Mouse (Mus musculus): Measurements from ENCODE around the gene Sel1l3. TPM values are rescaled to one million over a fixed set of nuclear protein-coding genes. Genes with fewer than 3 reads are reported as not detected.

The Sel1l3 gene
- total and polyA plus RNA-seq, 3 experiments = 0.01 TPM; not detected in 2

DNA sequence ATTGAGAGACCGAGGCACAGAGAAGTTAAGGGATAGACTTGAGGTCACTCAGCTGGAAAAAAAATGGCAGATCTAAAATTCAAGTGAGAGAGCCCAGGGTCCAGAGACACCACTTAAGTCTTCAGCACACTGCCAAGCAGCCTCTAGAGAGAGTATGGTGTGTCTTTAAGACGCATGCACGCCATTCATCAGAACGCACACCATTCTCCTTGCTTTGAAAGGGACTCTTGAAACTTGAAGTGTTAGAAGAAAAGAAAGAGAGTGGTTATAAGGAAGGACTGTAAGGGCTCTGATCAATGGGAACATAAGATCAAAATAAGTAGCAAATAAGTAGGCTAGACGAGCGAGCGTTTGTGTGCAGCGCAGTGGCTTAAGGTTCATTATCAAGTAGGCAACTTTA is 95.5 kb downstream of the Sel1l3 start:
- no peaks in the 10 kb centered on the region for H3K27me3 ChIP-seq (ENCODE audit: control insufficient read depth in 1 of 2, insufficient read depth in 2 of 2, low read length in 2 of 2)
- TF ChIP-seq MAFK (IDR thresholded peaks at IDR 0.05; ENCODE audit: borderline replicate concordance, low read depth, low read length) (no peak), SMC3 (IDR thresholded peaks at IDR 0.05; ENCODE audit: low read depth, low read length) (no peak), RCOR1 (IDR thresholded peaks at IDR 0.05; ENCODE audit: low read depth, low read length) (no peak), MYB (IDR thresholded peaks at IDR 0.05; ENCODE audit: low read depth, low read length) (no peak), USF1 (IDR thresholded peaks at IDR 0.05; ENCODE audit: low read depth, low read length) (no peak), TAL1 (IDR thresholded peaks at IDR 0.05; ENCODE audit: low read length) (no peak), BHLHE40 (IDR thresholded peaks at IDR 0.05; ENCODE audit: borderline replicate concordance, low read depth, low read length) (no peak), CTCF (IDR thresholded peaks at IDR 0.05 in 2 of 3, conservative IDR thresholded peaks at IDR 0.05 in 1 of 3; ENCODE audit: control insufficient read depth in 1 of 3, insufficient read depth in 1 of 3, low read depth in 2 of 3, low read length in 3 of 3, poor library complexity in 1 of 3, severe bottlenecking in 1 of 3) (no peak), MAX (IDR thresholded peaks at IDR 0.05; ENCODE audit: low read length) (no peak), TCF12 (IDR thresholded peaks at IDR 0.05; ENCODE audit: low read depth, low read length) (no peak), JUND (IDR thresholded peaks at IDR 0.05; ENCODE audit: low read depth, low read length) (no peak), RAD21 (IDR thresholded peaks at IDR 0.05; ENCODE audit: low read depth, low read length) (no peak), TBP (IDR thresholded peaks at IDR 0.05; ENCODE audit: low read depth, low read length) (no peak)
- H3K79me2 ChIP-seq (ENCODE audit: control insufficient read depth, insufficient read depth, low read length, poor library complexity) = no peaks in the 10 kb centered on the region
- DNase-seq (ENCODE audit: low read depth, low spot score) = no peak
- H3K4me3 ChIP-seq (ENCODE audit: control insufficient read depth in 1 of 2, insufficient read depth in 1 of 2, low read depth in 2 of 2, low read length in 2 of 2) = no peak overlapping the region
- H3K4me1 ChIP-seq (ENCODE audit: control insufficient read depth in 1 of 2, insufficient read depth in 2 of 2, low read length in 2 of 2) = no peaks in the 10 kb centered on the region
- H3K9ac ChIP-seq (ENCODE audit: control insufficient read depth, low read depth, low read length, poor library complexity, severe bottlenecking) = no peak overlapping the region
- H3K27ac ChIP-seq (ENCODE audit: control insufficient read depth, low read depth, low read length) = no peak overlapping the region
- no peaks in the 10 kb centered on the region for H3K36me3 ChIP-seq (ENCODE audit: control insufficient read depth in 1 of 2, insufficient read depth in 2 of 2, low read length in 2 of 2)
- H3K9me3 ChIP-seq (replicated peaks; ENCODE audit: insufficient read depth, low read length) = no peaks in the 10 kb centered on the region

- Histone ChIP-seq H3K4me1 (ENCODE audit: control insufficient read depth in 1 of 2, insufficient read depth in 2 of 2, low read length in 2 of 2) (no peaks in the 10 kb centered on the region), H3K36me3 (ENCODE audit: control insufficient read depth in 1 of 2, insufficient read depth in 2 of 2, low read length in 2 of 2) (no peaks in the 10 kb centered on the region), H3K27me3 (ENCODE audit: control insufficient read depth in 1 of 2, insufficient read depth in 2 of 2, low read length in 2 of 2) (no peaks in the 10 kb centered on the region), H3K79me2 (ENCODE audit: control insufficient read depth, insufficient read depth, low read length, poor library complexity) (no peaks in the 10 kb centered on the region), H3K9ac (ENCODE audit: control insufficient read depth, low read depth, low read length, poor library complexity, severe bottlenecking) (no peak overlapping the region), H3K4me3 (ENCODE audit: control insufficient read depth in 1 of 2, insufficient read depth in 1 of 2, low read depth in 2 of 2, low read length in 2 of 2) (no peak overlapping the region), H3K27ac (ENCODE audit: control insufficient read depth, low read depth, low read length) (no peak overlapping the region), H3K9me3 (replicated peaks; ENCODE audit: insufficient read depth, low read length) (no peaks in the 10 kb centered on the region)
- TF ChIP-seq TAL1 (IDR thresholded peaks at IDR 0.05; ENCODE audit: low read length) (no peak), ZMIZ1 (IDR thresholded peaks at IDR 0.05; ENCODE audit: low read depth, low read length) (no peak), RCOR1 (IDR thresholded peaks at IDR 0.05; ENCODE audit: low read depth, low read length) (no peak), POLR2AphosphoS5 (IDR thresholded peaks at IDR 0.05; ENCODE audit: borderline replicate concordance, low read depth, low read length) (no peak), MXI1 (IDR thresholded peaks at IDR 0.05; ENCODE audit: low read depth, low read length) (no peak), MAZ (IDR thresholded peaks at IDR 0.05; ENCODE audit: low read depth, low read length) (no peak), CTCF (IDR thresholded peaks at IDR 0.05 in 2 of 3, conservative IDR thresholded peaks at IDR 0.05 in 1 of 3; ENCODE audit: control insufficient read depth in 1 of 3, insufficient read depth in 1 of 3, low read depth in 2 of 3, low read length in 3 of 3, poor library complexity in 1 of 3, severe bottlenecking in 1 of 3) (no peak), USF2 (IDR thresholded peaks at IDR 0.05; ENCODE audit: borderline replicate concordance in 1 of 2, insufficient read depth in 1 of 2, low read depth in 1 of 2, low read length in 2 of 2) (no peak), CHD1 (IDR thresholded peaks at IDR 0.05; ENCODE audit: low read depth, low read length) (no peak), BHLHE40 (IDR thresholded peaks at IDR 0.05; ENCODE audit: borderline replicate concordance, low read depth, low read length) (no peak), GABPA (IDR thresholded peaks at IDR 0.05; ENCODE audit: low read depth, low read length) (no peak), MYC (IDR thresholded peaks at IDR 0.05; ENCODE audit: low read depth, low read length) (no peak), RAD21 (IDR thresholded peaks at IDR 0.05; ENCODE audit: low read depth, low read length) (no peak)
- no peak for DNase-seq (ENCODE audit: low read depth, low spot score)
These were observed 99.0 kb downstream of the Sel1l3 start for GRCm38 (mm10) chr5:53114616-53115267.

All from MEL (cell line).